Mouse (Mus musculus) layer of hippocampus, adult 9-10 months (tissue): ENCODE results near the gene Zpbp2.

Experiments used
- DNase-seq: peaks from one replicate; pipeline ENCODE4 v3.0.0; 2022; ENCODE audit warnings: low spot score

Gene Zpbp2

GRCm38 (mm10) chr11:98550975-98551828 lies at the start of gene Zpbp2:
Zpbp2 (plus strand) TSS chr11:98551097.
- peak; percentile 79 for DNase-seq

- DNase-seq = no peak
Observed at GRCm38 (mm10) chr11:98504926-98505325, 46.0 kb upstream of the Zpbp2 start.

DNA sequence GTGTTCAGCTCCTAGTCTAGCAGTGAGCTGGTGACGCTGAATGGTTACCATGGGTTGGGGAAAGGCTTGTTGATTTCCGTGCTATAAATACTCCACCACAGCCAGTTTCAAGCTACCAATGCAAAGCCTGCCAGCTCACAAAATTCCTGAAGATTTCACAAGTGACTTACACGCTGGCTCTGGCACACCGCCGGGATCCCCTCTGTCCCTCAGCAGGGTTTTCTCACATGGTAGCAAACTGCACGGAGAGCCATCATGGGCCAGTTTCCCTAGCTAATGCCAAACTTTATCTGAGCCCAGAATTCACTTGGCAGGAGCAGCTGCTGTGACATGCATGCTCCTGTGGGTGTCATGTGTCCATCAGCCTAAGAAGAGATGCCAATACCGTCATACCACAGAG lies 41.5 kb upstream of the Zpbp2 start:
- no peak for DNase-seq

GRCm38 (mm10) chr11:98510125-98510524 lies 40.8 kb upstream of the Zpbp2 start:
- DNase-seq = no peak

GRCm38 (mm10) chr11:98512881-98513280 lies 38.0 kb upstream of the Zpbp2 start:
- DNase-seq = no peak

GRCm38 (mm10) chr11:98513356-98513936 lies 37.5 kb upstream of the Zpbp2 start:
- DNase-seq = no peak

- DNase-seq = no peak
Observed at GRCm38 (mm10) chr11:98520468-98520867, 30.4 kb upstream of the Zpbp2 start.

DNA sequence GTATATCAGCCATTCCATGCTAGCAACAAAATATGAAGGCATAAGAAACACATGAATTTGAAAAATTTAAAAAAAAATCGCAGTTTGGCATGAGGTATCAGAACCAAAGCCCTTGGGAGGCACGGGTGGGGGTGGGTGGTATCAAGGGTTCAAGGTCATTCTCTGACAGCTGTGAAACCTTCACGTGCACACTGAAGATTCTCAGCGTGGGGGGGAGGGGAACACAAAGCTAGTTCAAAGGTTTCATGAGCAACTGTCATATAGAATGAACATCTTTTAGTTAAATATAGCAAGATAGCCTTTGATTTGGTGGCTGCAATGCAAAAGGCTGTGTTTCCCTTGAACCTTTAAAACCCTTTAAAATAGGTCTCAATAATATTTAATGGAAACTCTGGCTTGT lies 25.8 kb upstream of the Zpbp2 start:
- no peak for DNase-seq

DNA sequence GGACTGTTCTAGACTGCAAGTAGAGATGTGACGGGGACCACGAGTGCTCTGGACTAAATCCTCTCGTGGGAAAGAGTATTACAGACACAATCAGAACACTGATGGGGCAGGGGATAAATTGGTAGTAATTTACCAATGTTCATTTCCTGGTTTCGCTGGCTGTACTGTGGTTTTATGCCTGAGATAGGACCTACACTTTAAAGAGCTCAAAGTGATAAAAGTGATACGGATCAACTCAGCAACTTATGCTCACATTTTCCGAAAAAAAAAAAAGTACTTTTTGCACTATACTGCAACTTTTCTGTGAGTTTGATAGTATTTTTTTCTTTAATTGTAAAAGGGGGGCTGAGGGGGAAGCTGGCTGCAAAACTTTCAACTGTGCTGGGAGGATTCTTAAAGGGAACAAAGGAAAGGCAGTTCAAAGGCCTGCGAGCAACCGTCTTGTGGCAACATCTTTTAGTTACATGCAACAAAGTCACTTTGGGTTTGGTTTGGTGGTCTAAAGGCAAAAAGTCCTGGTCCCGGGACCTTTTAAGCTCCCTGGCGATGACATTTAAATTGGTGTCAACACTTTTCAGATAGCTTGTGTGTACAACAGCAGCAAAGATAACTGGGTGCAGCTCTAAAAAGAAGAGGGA lies 24.0 kb upstream of the Zpbp2 start:
- DNase-seq = no peak

GRCm38 (mm10) chr11:98537480-98538034 lies 13.3 kb upstream of the Zpbp2 start:
- no peak for DNase-seq

DNA sequence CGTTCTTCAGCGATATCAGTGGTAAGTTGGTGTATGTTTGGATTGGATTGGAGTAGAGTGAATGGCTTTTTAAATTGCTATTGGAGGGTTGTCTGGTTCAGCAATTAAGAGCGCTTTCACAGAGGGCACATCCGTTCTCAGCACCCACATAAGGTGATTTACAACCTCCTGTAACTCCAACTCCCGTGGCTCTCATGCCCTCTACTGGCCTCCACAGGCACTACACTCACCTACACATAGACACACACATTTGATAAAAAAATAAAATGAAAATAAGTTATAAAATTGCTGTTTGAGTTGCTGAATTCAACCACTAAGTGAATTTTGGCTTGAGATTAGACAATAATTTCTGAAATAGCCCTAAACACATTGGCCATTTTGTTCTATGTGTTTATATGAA lies 10.6 kb upstream of the Zpbp2 start:
- no peak for DNase-seq

- no peak for DNase-seq
Observed at GRCm38 (mm10) chr11:98542553-98542952, 8.3 kb upstream of the Zpbp2 start.

DNA sequence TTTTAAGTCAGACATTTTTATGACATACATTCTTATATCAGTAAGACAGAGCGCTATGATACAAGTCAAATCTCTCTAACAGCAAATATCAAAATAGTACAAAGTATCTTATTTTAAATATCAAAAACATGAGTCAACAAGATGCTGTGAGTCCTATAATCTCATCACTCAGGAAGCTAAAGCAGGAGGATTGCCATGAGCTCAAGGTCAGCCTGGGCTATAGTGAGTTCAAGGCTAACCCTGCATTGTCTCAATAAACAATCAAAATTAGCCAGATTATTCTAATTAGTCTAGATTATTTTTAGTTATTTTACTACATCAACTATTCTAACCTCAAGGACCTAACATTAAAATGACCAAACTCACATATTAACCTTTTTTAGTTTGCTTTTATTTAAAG lies 7.5 kb upstream of the Zpbp2 start:
- DNase-seq = no peak

DNA sequence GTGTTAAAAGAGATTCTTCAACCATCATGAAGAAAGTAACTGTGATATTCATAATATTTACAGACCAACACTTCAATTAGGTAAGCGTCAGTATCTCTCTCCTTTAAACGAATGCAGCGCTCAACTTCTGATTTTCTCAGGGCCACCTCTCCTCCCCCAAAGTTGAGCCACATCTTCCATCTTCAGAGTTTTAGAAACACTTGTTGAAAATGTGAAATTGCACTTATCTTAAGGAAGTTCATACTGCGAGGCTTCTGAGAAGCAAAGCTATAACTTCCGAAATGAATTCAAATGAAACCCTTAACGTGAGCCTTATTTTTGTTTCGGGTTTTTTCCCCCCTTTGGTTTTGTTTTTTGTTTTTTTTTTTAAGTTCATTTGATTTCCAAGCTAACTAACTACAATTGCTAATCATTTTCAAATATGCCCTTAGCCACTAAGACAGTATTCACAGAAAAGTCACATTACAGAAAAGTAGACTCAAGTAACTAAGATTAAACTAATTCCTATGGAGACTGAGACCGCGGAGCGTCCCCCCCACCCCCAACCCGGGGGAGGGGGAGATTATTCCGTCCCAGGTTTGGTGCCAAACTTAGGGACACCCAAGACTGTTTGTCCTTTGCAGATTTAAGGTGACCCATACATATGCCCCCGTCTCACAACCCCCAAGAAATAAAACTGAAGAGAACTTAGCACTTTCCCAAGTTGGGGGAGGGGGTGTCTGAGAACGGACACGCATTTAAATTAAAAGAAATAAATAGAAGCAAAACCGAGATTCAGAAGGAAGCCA lies 5.8 kb upstream of the Zpbp2 start:
- no peak for DNase-seq

DNA sequence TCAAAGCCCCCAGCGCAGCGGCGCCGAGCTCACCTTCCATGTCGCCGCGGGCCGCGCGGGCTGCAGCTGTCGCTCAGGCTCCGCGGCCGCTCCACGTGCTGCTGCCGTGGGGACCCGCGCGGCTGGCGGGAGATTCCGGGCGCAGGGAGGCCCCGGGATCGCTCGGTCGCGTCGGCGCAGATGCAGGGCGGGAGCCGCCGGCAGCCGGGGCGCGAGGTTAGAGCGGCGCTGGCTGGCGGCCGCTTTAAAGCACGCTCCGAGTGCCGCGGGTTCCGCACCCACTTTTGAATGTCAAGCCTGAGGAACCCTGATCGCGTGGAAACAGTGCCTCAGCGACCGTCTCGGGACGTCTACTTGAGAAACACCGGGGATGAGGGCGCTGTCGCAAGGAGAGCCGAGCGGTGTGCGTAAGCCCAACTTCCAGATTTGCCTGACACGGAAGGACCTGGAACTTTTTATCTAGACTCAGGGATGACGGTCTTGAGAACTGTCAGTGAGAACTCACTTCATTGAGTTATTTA lies 5.1 kb upstream of the Zpbp2 start, which contains the start of gene Ikzf3:
Gene Ikzf3, minus strand, starts transcription at position 321 of the 521 bp plus-strand sequence.
- DNase-seq = no peak

GRCm38 (mm10) chr11:98546529-98547307 lies 4.2 kb upstream of the Zpbp2 start:
- no peak for DNase-seq

- DNase-seq = no peak
Observed at GRCm38 (mm10) chr11:98547308-98547693, 3.6 kb upstream of the Zpbp2 start.

DNA sequence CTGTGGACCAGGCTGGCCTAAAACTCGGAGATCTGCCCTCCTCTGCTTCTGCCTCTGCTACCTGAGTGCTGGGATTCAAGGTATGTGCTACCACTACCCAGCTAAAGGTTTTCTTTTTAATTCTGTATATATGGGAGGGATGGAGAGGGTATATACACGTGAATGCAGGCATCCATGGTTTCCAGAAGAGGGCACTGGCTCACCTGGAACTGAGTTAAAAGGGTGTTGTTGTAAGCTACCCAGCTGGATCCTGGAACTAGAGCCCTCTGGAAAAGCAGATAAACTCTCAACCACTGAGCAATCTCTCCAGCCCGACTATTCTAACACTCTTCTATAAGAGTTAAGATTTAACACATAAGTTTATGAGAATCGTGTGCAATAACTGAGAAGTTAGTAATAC lies 1.5 kb upstream of the Zpbp2 start:
- DNase-seq = no peak

- DNase-seq = no peak
Observed at GRCm38 (mm10) chr11:98550311-98550974, 454 bp upstream of the Zpbp2 start.

DNA sequence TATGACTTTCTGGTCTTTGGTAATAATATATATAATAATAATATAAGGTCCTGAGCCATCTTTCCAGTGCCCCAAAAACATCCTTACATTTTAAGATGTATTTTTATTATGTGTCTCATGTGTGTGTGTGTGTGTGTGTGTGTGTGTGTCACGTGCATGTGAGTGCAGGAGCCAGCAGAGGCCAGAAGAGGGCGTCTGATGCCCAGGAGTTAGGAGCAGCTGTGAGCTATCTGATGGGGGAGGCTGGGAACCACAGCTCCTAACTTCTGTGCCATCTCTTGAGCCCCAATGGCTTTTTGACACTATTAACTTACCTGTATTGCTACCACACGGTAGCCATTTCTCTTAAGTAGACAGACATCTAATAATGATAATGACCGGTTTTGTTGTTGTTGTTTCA lies 3.1 kb downstream of the Zpbp2 start:
- no peak for DNase-seq
